Mouse (Mus musculus) hindbrain, embryonic 11.5 days (tissue): ENCODE measurements around the gene Plagl2. TPM values are rescaled to one million over a fixed set of nuclear protein-coding genes. Genes with fewer than 3 reads are reported as not detected.

ENCODE experiments used
- ATAC-seq: fragments of 200-750 bp; cut with Nextera tagmentation; 2 replicates; pipeline ENCODE4 v1.8.0; 2017; ENCODE audit warnings: mild to moderate bottlenecking, moderate TSS enrichment, moderate library complexity; ENCODE audit not compliant: low FRiP score
- DNase-seq: peaks from one replicate; pipeline ENCODE4 v3.0.0-alpha.2; 2015; ENCODE audit warnings: low spot score
- H3K27ac ChIP-seq: fragments of 300-500 bp; sonication (generic); 2 replicates; pipeline ENCODE4 v1.5.1; 2014; ENCODE audit warnings: mild to moderate bottlenecking, low read depth, low read length
- H3K27me3 ChIP-seq: fragments of 300-500 bp; sonication (generic); 2 replicates; pipeline ENCODE4 v1.6.1; 2014; ENCODE audit warnings: mild to moderate bottlenecking, low read length, moderate library complexity, mixed read lengths; ENCODE audit not compliant: control insufficient read depth, insufficient read depth
- H3K36me3 ChIP-seq: fragments of 300-500 bp; sonication (generic); 2 replicates; pipeline ENCODE4 v1.6.1; 2014; ENCODE audit warnings: mild to moderate bottlenecking, low read length, moderate library complexity, mixed read lengths; ENCODE audit not compliant: control insufficient read depth, insufficient read depth
- H3K4me1 ChIP-seq: fragments of 300-500 bp; sonication (generic); replicated peaks from 2 replicates; pipeline ENCODE4 v1.6.1; 2014; ENCODE audit warnings: low read length, mixed read lengths; ENCODE audit not compliant: control insufficient read depth, insufficient read depth
- H3K4me2 ChIP-seq: fragments of 300-500 bp; sonication (generic); replicated peaks from 2 replicates; pipeline ENCODE4 v1.6.1; 2014; ENCODE audit warnings: mild to moderate bottlenecking, low read depth, low read length
- H3K4me3 ChIP-seq: fragments of 300-500 bp; sonication (generic); 2 replicates; pipeline ENCODE4 v1.5.1; 2014; ENCODE audit warnings: low read depth, low read length
- H3K9ac ChIP-seq: fragments of 300-500 bp; sonication (generic); 2 replicates; pipeline ENCODE4 v1.6.1; 2014; ENCODE audit warnings: low read depth, low read length
- H3K9me3 ChIP-seq: fragments of 300-500 bp; sonication (generic); 2 replicates; pipeline ENCODE4 v1.6.1; 2016; ENCODE audit warnings: low read length; ENCODE audit not compliant: control insufficient read depth
- WGBS: fragments of 180-500 bp; shearing (Covaris S2); extraction: QIAGEN DNeasy Blood & Tissue Kit; methylation state at CpG from one replicate; pipeline ENCODE4 v1.1.7; 2014; 5-methylcytosine and 5-hydroxymethylcytosine counted together
- polyA plus RNA-seq: library from polyadenylated mRNA; unstranded; fragments of >200 nt; fragmentation: Nextera tagmentation; extraction: Ambion mirVana; gene quantifications from 2 replicates; pipeline ENCODE4 v1.2.1, GENCODE M21; 2014

Plagl2 gene
- polyA plus RNA-seq, 1 experiment from 2014 or later: 26.9 TPM

GRCm38 (mm10) chr2:153242156-153242555, 930 bp upstream of the Plagl2 start:
- Histone ChIP-seq H3K36me3 (no peaks in the 10 kb centered on the region), H3K27me3 (no peaks in the 10 kb centered on the region), H3K9ac (peak overlapping the region; percentile 98), H3K4me1 (peaks cover 3% of the 10 kb centered on the region), H3K27ac (no peak overlapping the region), H3K4me2 (peak overlapping the region; percentile 85), H3K9me3 (no peaks in the 10 kb centered on the region), H3K4me3 (peak overlapping the region; percentile 98)
- ATAC-seq (no peak), DNase-seq (no peak)
- WGBS: 71% methylated on average over 6 of the region's 6 CpGs

- Histone ChIP-seq H3K9ac (peak overlapping the region; percentile 98), H3K4me3 (peak overlapping the region; percentile 98), H3K4me2 (peak overlapping the region; percentile 85), H3K36me3 (no peaks in the 10 kb centered on the region), H3K4me1 (peaks cover 3% of the 10 kb centered on the region), H3K9me3 (no peaks in the 10 kb centered on the region), H3K27me3 (no peaks in the 10 kb centered on the region), H3K27ac (peak overlapping the region; percentile 87)
- under 1% methylated on average over 32 of the region's 33 CpGs for WGBS
- DNase-seq: no peak
- ATAC-seq: peak; percentile 78; the same call in 1 of the 2 replicates
These were observed 458 bp downstream of the Plagl2 start for GRCm38 (mm10) chr2:153240701-153241235.

- no peaks in the 10 kb centered on the region for H3K9me3 ChIP-seq
- H3K36me3 ChIP-seq: no peaks in the 10 kb centered on the region
- H3K4me2 ChIP-seq: peak overlapping the region; percentile 85
- H3K27me3 ChIP-seq: no peaks in the 10 kb centered on the region
- H3K27ac ChIP-seq: 0 out of 2 replicates have a peak overlapping the region, but pooled peaks have one; percentile 12
- 9% methylated on average over 21 of the region's 22 CpGs for WGBS
- peak; percentile 49 for DNase-seq
- H3K4me1 ChIP-seq: peaks cover 3% of the 10 kb centered on the region
- peak overlapping the region; percentile 98 for H3K9ac ChIP-seq
- peak overlapping the region; percentile 98 for H3K4me3 ChIP-seq
- ATAC-seq: no peak
These were observed 1.3 kb downstream of the Plagl2 start for GRCm38 (mm10) chr2:153239860-153240480.

- Histone ChIP-seq H3K4me2 (peak overlapping the region; percentile 85), H3K27ac (no peak overlapping the region), H3K4me1 (peaks cover 3% of the 10 kb centered on the region), H3K36me3 (no peaks in the 10 kb centered on the region), H3K9me3 (no peaks in the 10 kb centered on the region), H3K9ac (peak overlapping the region; percentile 98; the same call in 1 of the 2 replicates), H3K4me3 (peak overlapping the region; percentile 98), H3K27me3 (no peaks in the 10 kb centered on the region)
- 70% methylated on average over 7 of the region's 7 CpGs for WGBS
- no peak for ATAC-seq
- DNase-seq: no peak
These were observed 2.0 kb downstream of the Plagl2 start for GRCm38 (mm10) chr2:153239021-153239859.

- Histone ChIP-seq H3K4me3 (no peak overlapping the region), H3K4me2 (no peak overlapping the region), H3K4me1 (peaks cover 3% of the 10 kb centered on the region), H3K27me3 (no peaks in the 10 kb centered on the region), H3K27ac (no peak overlapping the region), H3K9me3 (no peaks in the 10 kb centered on the region), H3K9ac (no peak overlapping the region), H3K36me3 (no peaks in the 10 kb centered on the region)
- no peak for ATAC-seq
- 85% methylated on average over 2 of the region's 2 CpGs for WGBS
- DNase-seq: no peak
These were observed 2.8 kb downstream of the Plagl2 start for GRCm38 (mm10) chr2:153238406-153238805.

- Histone ChIP-seq H3K4me2 (no peak overlapping the region), H3K9ac (no peak overlapping the region), H3K36me3 (no peaks in the 10 kb centered on the region), H3K27me3 (no peaks in the 10 kb centered on the region), H3K4me1 (peaks cover 3% of the 10 kb centered on the region), H3K4me3 (no peak overlapping the region), H3K9me3 (no peaks in the 10 kb centered on the region), H3K27ac (no peak overlapping the region)
- no peak for DNase-seq
- 81% methylated on average over 4 of the region's 4 CpGs for WGBS
- ATAC-seq: no peak
These were observed 3.3 kb downstream of the Plagl2 start for GRCm38 (mm10) chr2:153237891-153238290.

- no peaks in the 10 kb centered on the region for H3K9me3 ChIP-seq
- no peak overlapping the region for H3K27ac ChIP-seq
- H3K4me3 ChIP-seq: no peak overlapping the region
- no peak overlapping the region for H3K4me2 ChIP-seq
- WGBS: 80% methylated on average over 4 of the region's 4 CpGs
- H3K9ac ChIP-seq: no peak overlapping the region
- H3K4me1 ChIP-seq: peaks cover 3% of the 10 kb centered on the region
- H3K27me3 ChIP-seq: no peaks in the 10 kb centered on the region
- H3K36me3 ChIP-seq: peaks cover 3% of the 10 kb centered on the region
- ATAC-seq: no peak
- no peak for DNase-seq
These were observed 4.0 kb downstream of the Plagl2 start for GRCm38 (mm10) chr2:153237193-153237592.

- Histone ChIP-seq H3K9ac (no peak overlapping the region), H3K4me1 (peaks cover 6% of the 10 kb centered on the region), H3K36me3 (peaks cover 17% of the 10 kb centered on the region), H3K4me2 (no peak overlapping the region), H3K9me3 (no peaks in the 10 kb centered on the region), H3K27ac (no peak overlapping the region), H3K27me3 (no peaks in the 10 kb centered on the region), H3K4me3 (no peak overlapping the region)
- ATAC-seq: no peak
- 88% methylated on average over 5 of the region's 5 CpGs for WGBS
- DNase-seq: no peak
These were observed 12.7 kb downstream of the Plagl2 start for GRCm38 (mm10) chr2:153228523-153228922.
